11 mouse cellular contexts compared by ENCODE assay signal in the genomic region with DNA sequence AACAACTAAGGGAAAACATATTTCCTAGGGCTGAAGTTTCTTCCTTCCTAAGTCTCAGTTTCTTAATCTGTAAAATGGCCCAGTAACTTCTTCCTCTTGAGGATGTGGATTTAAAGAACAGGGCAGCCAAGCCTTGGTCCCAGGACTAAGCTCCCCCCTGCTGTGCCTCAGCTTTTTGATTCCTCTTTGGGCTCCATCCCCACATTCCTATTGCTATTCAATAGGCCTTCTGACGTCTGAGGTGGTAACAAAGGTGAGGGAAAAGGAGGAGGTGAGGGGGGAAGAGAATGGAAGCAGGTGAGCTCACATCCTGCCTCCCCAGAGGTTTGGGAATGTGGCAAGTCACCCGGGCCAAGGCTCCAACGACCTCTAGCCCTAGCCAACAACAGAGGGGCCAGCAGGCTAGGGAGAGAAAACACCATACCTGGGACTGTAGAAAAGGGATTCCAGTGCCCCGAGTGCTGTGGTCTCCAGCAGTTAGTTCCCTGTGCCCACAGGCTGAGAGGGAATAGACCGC. TPM values are rescaled to one million over a fixed set of nuclear protein-coding genes. Genes with fewer than 3 reads are reported as not detected.
DNase-seq lines count a peak whose midpoint lies in the region; ATAC-seq and TF ChIP-seq lines count a peak whose summit lies in the region.
"Had no signal": no experiment of that assay in that cellular context is flagged by ENCODE, and none has a peak within 500 bp of the region (broad histone marks: within the 10 kb centered on the region; RNA-seq: fewer than 3 reads in every experiment).

No protein-coding gene starts in this region.

- no peak for TF ChIP-seq CTCF in heart, postnatal 0 days (IDR thresholded peaks at IDR 0.05; ENCODE audit: low read depth)
- TF ChIP-seq CTCF in CH12.LX (conservative IDR thresholded peaks at IDR 0.05 in 1 of 2, IDR thresholded peaks at IDR 0.05 in 1 of 2; ENCODE audit: low read depth in 2 of 2, low read length in 2 of 2) = no peak
- no peak for TF ChIP-seq CTCF in bone marrow, adult 2 months (IDR thresholded peaks at IDR 0.05; ENCODE audit: control insufficient read depth, insufficient read depth, low read length)

- H3K9me3 ChIP-seq in heart, postnatal 0 days (replicated peaks; ENCODE audit: control insufficient read depth, low read length) = no peaks in the 10 kb centered on the region
- no peaks in the 10 kb centered on the region for H3K9me3 ChIP-seq in CH12.LX (replicated peaks; ENCODE audit: low read length)
- no peaks in the 10 kb centered on the region for H3K9me3 ChIP-seq in limb, embryonic 12.5 days

- H3K4me1 ChIP-seq in heart, postnatal 0 days (ENCODE audit: control insufficient read depth, insufficient read depth) = peaks cover 16% of the 10 kb centered on the region
- peaks cover 35 to 89% of the 10 kb centered on the region in 2 experiments for H3K4me1 ChIP-seq in CH12.LX (ENCODE audit: control insufficient read depth in 1 of 2, insufficient read depth in 2 of 2)
- H3K4me1 ChIP-seq in bone marrow, adult 2 months (ENCODE audit: control insufficient read depth, insufficient read depth, low read length) = peaks cover 39% of the 10 kb centered on the region
- peaks cover 71% of the 10 kb centered on the region for H3K4me1 ChIP-seq in limb, embryonic 12.5 days (replicated peaks)

- intact Hi-C loops in heart, postnatal 36 days (cut with DNase I) = no loop called here
- intact Hi-C loops in left cerebral cortex, postnatal 14 days (cut with DNase I) = no loop called here

- TF ChIP-seq POLR2A in CH12.LX (IDR thresholded peaks at IDR 0.05; ENCODE audit: low read depth, low read length) = no peak
- TF ChIP-seq POLR2A in bone marrow, adult 2 months (IDR thresholded peaks at IDR 0.05; ENCODE audit: borderline replicate concordance, control insufficient read depth, low read depth, low read length) = no peak

- no peak for DNase-seq in heart, postnatal 0 days (ENCODE audit: low spot score)
- DNase-seq in heart, postnatal 36 days = no peak
- DNase-seq in CH12.LX (ENCODE audit: extremely low read depth) = no peak
- no peak for DNase-seq in left cerebral cortex, postnatal 14 days (ENCODE audit: low spot score in 2 of 2)
- DNase-seq in right cerebral cortex, postnatal 10 days (ENCODE audit: low spot score in 2 of 2) = no peak
- DNase-seq in layer of hippocampus, adult 18-20 months (ENCODE audit: low spot score in 2 of 2) = no peak
- DNase-seq: gastrocnemius, postnatal 10 days; layer of hippocampus, adult 9-11 months had no signal

- H3K27ac ChIP-seq in heart, postnatal 0 days (ENCODE audit: low read depth) = 0 out of 2 replicates have a peak overlapping the region, but pooled peaks have one; percentile 9
- H3K27ac ChIP-seq in CH12.LX (ENCODE audit: insufficient read depth, low read depth) = peak overlapping the region; percentile 66
- H3K27ac ChIP-seq in bone marrow, adult 2 months (ENCODE audit: control insufficient read depth, insufficient read depth, low read depth, low read length, poor library complexity) = peak overlapping the region; percentile 91
- 0 out of 2 replicates have a peak overlapping the region, but pooled peaks have one; percentile 7 for H3K27ac ChIP-seq in limb, embryonic 12.5 days
- H3K27ac ChIP-seq: hindbrain, embryonic 14.5 days had no signal

- 0 out of 2 replicates have a peak, but pooled peaks cover 2% of the 10 kb centered on the region for H3K27me3 ChIP-seq in heart, postnatal 0 days (ENCODE audit: control insufficient read depth, insufficient read depth, low read length)
- H3K27me3 ChIP-seq in CH12.LX (replicated peaks) = no peaks in the 10 kb centered on the region
- peaks cover 5% of the 10 kb centered on the region for H3K27me3 ChIP-seq in limb, embryonic 12.5 days

- no peak for ATAC-seq in heart, postnatal 0 days (ENCODE audit: insufficient read depth, low read depth)
- no peak for ATAC-seq in limb, embryonic 12.5 days (ENCODE audit: insufficient number of reproducible peaks, insufficient read depth, low FRiP score, low TSS enrichment, low read depth)

- no peak overlapping the region for H3K4me3 ChIP-seq in heart, postnatal 0 days (ENCODE audit: low read depth, low read length)
- peak overlapping the region in 2 of 3 experiments; percentile 53 to 60 for H3K4me3 ChIP-seq in CH12.LX (replicated peaks in 1 of 3; ENCODE audit: low read depth in 2 of 3, low read length in 2 of 3, poor library complexity in 1 of 3)
- no peak overlapping the region for H3K4me3 ChIP-seq in bone marrow, adult 2 months (replicated peaks; ENCODE audit: control insufficient read depth, low read depth, low read length)
- no peak overlapping the region for H3K4me3 ChIP-seq in limb, embryonic 12.5 days (replicated peaks)

- TF ChIP-seq RAD21 in CH12.LX (IDR thresholded peaks at IDR 0.05; ENCODE audit: low read depth, low read length) = no peak

- H3K9ac ChIP-seq in heart, postnatal 0 days (replicated peaks; ENCODE audit: low read depth, low read length) = no peak overlapping the region
- H3K9ac ChIP-seq in CH12.LX (ENCODE audit: insufficient read depth, low read depth) = no peak overlapping the region
- H3K9ac ChIP-seq in limb, embryonic 12.5 days (replicated peaks) = 0 out of 2 replicates have a peak overlapping the region, but pooled peaks have one; percentile 3
- H3K9ac ChIP-seq: hindbrain, embryonic 14.5 days had no signal

- H3K79me2 ChIP-seq in CH12.LX (replicated peaks; ENCODE audit: control insufficient read depth, extremely low read depth, insufficient read depth, poor library complexity, severe bottlenecking) = peaks cover 67% of the 10 kb centered on the region

- no peak overlapping the region for H3K4me2 ChIP-seq in heart, postnatal 0 days (ENCODE audit: low read depth, low read length)
- H3K4me2 ChIP-seq in CH12.LX (ENCODE audit: insufficient read depth, low read depth, poor library complexity, severe bottlenecking) = peak overlapping the region; percentile 62; the same call in 1 of the 2 replicates
- H3K4me2 ChIP-seq in limb, embryonic 12.5 days = no peak overlapping the region
- H3K4me2 ChIP-seq: hindbrain, embryonic 14.5 days had no signal

- H3K36me3 ChIP-seq in heart, postnatal 0 days (replicated peaks; ENCODE audit: control insufficient read depth, insufficient read depth, low read length) = no peaks in the 10 kb centered on the region
- peaks cover 14 to 40% of the 10 kb centered on the region in 2 experiments for H3K36me3 ChIP-seq in CH12.LX (replicated peaks in 1 of 2; ENCODE audit: control insufficient read depth in 1 of 2, insufficient read depth in 1 of 2, low read length in 1 of 2)
- H3K36me3 ChIP-seq in limb, embryonic 12.5 days = no peaks in the 10 kb centered on the region

- no peak for TF ChIP-seq EP300 in heart, postnatal 0 days (IDR thresholded peaks at IDR 0.05; ENCODE audit: low read depth)
- no peak for TF ChIP-seq EP300 in CH12.LX (IDR thresholded peaks at IDR 0.05; ENCODE audit: low read length)

- in situ Hi-C loops in CH12.LX (cut with MboI; ENCODE audit: low pct_ligation_motif_present, low pct_unique_long_range_greater_than_20kb, low sequenced_read_pairs) = no loop called here

- WGBS in heart, postnatal 0 days = 56% methylated on average over 5 of the region's 5 CpGs
- WGBS in bone marrow, adult 2 months = 43% methylated on average over 5 of the region's 5 CpGs
- 51% methylated on average over 5 of the region's 5 CpGs for WGBS in limb, embryonic 12.5 days

- dilution Hi-C loops in CH12.LX (cut with MboI; ENCODE audit: extremely low pct_ligation_motif_present, extremely low pct_unique_long_range_greater_than_20kb, low sequenced_read_pairs) = no loop called here

TF ChIP-seq in CH12.LX, 34 proteins besides CTCF, POLR2A, EP300 and RAD21:
- TF ChIP-seq ZMIZ1 (IDR thresholded peaks at IDR 0.05; ENCODE audit: low read depth, low read length) = no peak
- TF ChIP-seq USF1 (IDR thresholded peaks at IDR 0.05; ENCODE audit: low read depth, low read length) = no peak
- TF ChIP-seq MEF2A (IDR thresholded peaks at IDR 0.05; ENCODE audit: borderline replicate concordance, low read depth, low read length) = no peak
- TF ChIP-seq MYC (IDR thresholded peaks at IDR 0.05; ENCODE audit: low read depth, low read length) = no peak
- no peak for TF ChIP-seq ZKSCAN1 (IDR thresholded peaks at IDR 0.05; ENCODE audit: borderline replicate concordance, low read depth, low read length)
- no peak for TF ChIP-seq IRF4 (IDR thresholded peaks at IDR 0.05; ENCODE audit: low read depth, low read length)
- TF ChIP-seq HCFC1 (IDR thresholded peaks at IDR 0.05; ENCODE audit: low read depth, low read length) = no peak
- no peak for TF ChIP-seq ELF1 (IDR thresholded peaks at IDR 0.05; ENCODE audit: low read depth, low read length)
- no peak for TF ChIP-seq NRF1 (IDR thresholded peaks at IDR 0.05; ENCODE audit: low read depth, low read length)
- no peak for TF ChIP-seq TBP (conservative IDR thresholded peaks at IDR 0.05; ENCODE audit: low read depth, low read length)
- no peak for TF ChIP-seq PAX5 (IDR thresholded peaks at IDR 0.05; ENCODE audit: low read length)
- no peak for TF ChIP-seq POLR2AphosphoS2 (IDR thresholded peaks at IDR 0.05; ENCODE audit: low read depth, low read length)
- no peak for TF ChIP-seq ETS1 (conservative IDR thresholded peaks at IDR 0.05; ENCODE audit: low read depth, low read length)
- no peak for TF ChIP-seq MXI1 (IDR thresholded peaks at IDR 0.05; ENCODE audit: low read depth, low read length)
- TF ChIP-seq USF2 (conservative IDR thresholded peaks at IDR 0.05; ENCODE audit: low read depth, low read length) = no peak
- TF ChIP-seq E2F4 (IDR thresholded peaks at IDR 0.05; ENCODE audit: insufficient replicate concordance, low read depth, low read length) = no peak
- TF ChIP-seq TCF12 (IDR thresholded peaks at IDR 0.05; ENCODE audit: low read depth, low read length) = no peak
- TF ChIP-seq SMC3 (IDR thresholded peaks at IDR 0.05; ENCODE audit: low read depth, low read length) = no peak
- no peak for TF ChIP-seq CHD1 (IDR thresholded peaks at IDR 0.05; ENCODE audit: low read depth, low read length)
- no peak for TF ChIP-seq JUN (IDR thresholded peaks at IDR 0.05; ENCODE audit: insufficient read depth, low read depth, low read length)

RNA-seq across cellular contexts. Expression of a gene that starts 12.4 kb away (rescaled TPM):
- total RNA-seq in heart, postnatal 0 days (2014; rRNA removed; ENCODE audit: low replicate concordance) = 4.7 and 6.5 TPM in 2 replicates
- polyA plus RNA-seq in heart, postnatal 0 days (2015; fragmentation: Nextera tagmentation; extraction: Ambion mirVana) = 1.2 and 1.6 TPM in 2 replicates
- total RNA-seq in heart, postnatal 36 days (2021) = 1 to 10 TPM; 6.2 to 7.0 TPM
- total RNA-seq in CH12.LX (2012; rRNA removed) (24.9 and 25.9 TPM in 2 replicates), CH12.LX (2014; rRNA removed) (19.3 and 20.3 TPM in 2 replicates)
- 30.1 and 32.7 TPM in 2 replicates for polyA plus RNA-seq in CH12.LX (2012; ENCODE audit: insufficient read length, low read depth)
- polyA plus RNA-seq in bone marrow, adult 2 months (2011; ENCODE audit: insufficient read depth, insufficient read length, low replicate concordance, missing spikeins) = 68.4 and 138 TPM in 2 replicates
- polyA plus RNA-seq in limb, embryonic 12.5 days (2016; fragmentation: Nextera tagmentation; extraction: Ambion mirVana) = 4.2 and 4.3 TPM in 2 replicates
- 10 to 100 TPM; 21.6 to 22.4 TPM for total RNA-seq in left cerebral cortex, postnatal 14 days (2021)
- 10 to 100 TPM; 27.0 to 30.6 TPM for total RNA-seq in layer of hippocampus, adult 18-20 months (2021)

Comparison
In these comparisons a context has a peak if more than half of its experiments do, and no peak if none do; other contexts are left out.
1. H3K27ac ChIP-seq: peak in every context shown above with its lines; median percentile 91 in bone marrow, adult 2 months; 66 in CH12.LX; 9 in heart, postnatal 0 days; 7 in limb, embryonic 12.5 days.
2. H3K4me3 ChIP-seq: peak in CH12.LX (2 of 3); none in heart, postnatal 0 days (single experiment), bone marrow, adult 2 months (single experiment) and limb, embryonic 12.5 days (single experiment).